Mouse (Mus musculus) heart, embryonic 11.5 days (tissue): ENCODE data around the gene Radil. TPM values are rescaled to one million over a fixed set of nuclear protein-coding genes. Genes with fewer than 3 reads are reported as not detected.
A peak's percentile ranks its signal among the peaks of the same experiment; 100 is the strongest.

ENCODE experiments used
- ATAC-seq: fragments of 200-750 bp; cut with Nextera tagmentation; replicated peaks from 2 replicates; pipeline ENCODE4 v1.8.0; 2017; ENCODE audit warnings: moderate library complexity; ENCODE audit not compliant: insufficient number of reproducible peaks, low FRiP score, low TSS enrichment
- H3K27ac ChIP-seq: fragments of 300-500 bp; sonication (generic); 2 replicates; pipeline ENCODE4 v1.5.1; 2014; ENCODE audit warnings: mild to moderate bottlenecking, low read depth, low read length
- H3K27me3 ChIP-seq: fragments of 300-500 bp; sonication (generic); 2 replicates; pipeline ENCODE4 v1.6.1; 2014; ENCODE audit warnings: mild to moderate bottlenecking, low read length, mixed read lengths; ENCODE audit not compliant: control insufficient read depth, insufficient read depth
- H3K36me3 ChIP-seq: fragments of 300-500 bp; sonication (generic); 2 replicates; pipeline ENCODE4 v1.6.1; 2014; ENCODE audit warnings: mild to moderate bottlenecking, low read length, moderate library complexity, mixed read lengths; ENCODE audit not compliant: control insufficient read depth, insufficient read depth
- H3K4me1 ChIP-seq: fragments of 300-500 bp; sonication (generic); 2 replicates; pipeline ENCODE4 v1.6.1; 2014; ENCODE audit warnings: low read length; ENCODE audit not compliant: control insufficient read depth, insufficient read depth
- H3K4me2 ChIP-seq: fragments of 300-500 bp; sonication (generic); 2 replicates; pipeline ENCODE4 v1.6.1; 2014; ENCODE audit warnings: mild to moderate bottlenecking, moderate library complexity
- H3K4me3 ChIP-seq: fragments of 300-500 bp; sonication (generic); 2 replicates; pipeline ENCODE4 v1.5.1; 2014; ENCODE audit warnings: low read depth, low read length
- H3K9ac ChIP-seq: fragments of 300-500 bp; sonication (generic); 2 replicates; pipeline ENCODE4 v1.6.1; 2014; ENCODE audit warnings: mild to moderate bottlenecking, low read depth, low read length, moderate library complexity
- H3K9me3 ChIP-seq: fragments of 300-500 bp; sonication (generic); replicated peaks from 2 replicates; pipeline ENCODE4 v1.6.1; 2016; ENCODE audit warnings: low read length; ENCODE audit not compliant: control insufficient read depth
- WGBS: fragments of 180-500 bp; shearing (Covaris S2); extraction: QIAGEN DNeasy Blood & Tissue Kit; methylation state at CpG from one replicate; pipeline ENCODE4 v1.1.7; 2014; ENCODE audit not compliant: insufficient replicate concordance; 5-methylcytosine and 5-hydroxymethylcytosine counted together
- polyA plus RNA-seq: library from polyadenylated mRNA; unstranded; fragments of >200 nt; fragmentation: Nextera tagmentation; extraction: Ambion mirVana; gene quantifications from 2 replicates; pipeline ENCODE4 v1.2.1, GENCODE M21; 2014

Radil gene
- polyA plus RNA-seq, 1 experiment from 2014 or later: 10.0 TPM

DNA sequence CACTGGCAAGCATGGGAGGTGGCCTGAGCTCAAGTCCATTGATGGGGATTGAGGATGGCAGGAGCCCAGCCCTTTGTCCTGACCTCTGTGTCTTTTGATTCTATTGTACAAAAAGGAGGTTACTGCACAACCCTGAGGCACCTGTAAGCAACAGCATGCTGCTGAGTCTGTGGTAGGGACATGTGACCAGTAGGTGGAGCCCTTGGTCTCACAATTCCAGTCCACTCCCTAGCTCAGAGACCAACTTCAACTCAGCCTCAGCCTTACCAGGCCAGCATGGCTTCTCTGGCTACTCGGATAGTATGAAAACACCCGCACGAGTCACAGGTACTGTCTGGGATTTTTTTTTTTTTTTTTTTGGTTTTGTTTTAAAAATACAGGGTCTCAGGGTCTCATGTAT is 48.5 kb downstream of the Radil start:
- peaks cover 2% of the 10 kb centered on the region; the same call in 1 of the 2 replicates for H3K4me1 ChIP-seq
- no peaks in the 10 kb centered on the region for H3K9me3 ChIP-seq
- WGBS: 2% methylated on average over 3 of the region's 3 CpGs
- H3K36me3 ChIP-seq: no peaks in the 10 kb centered on the region
- no peaks in the 10 kb centered on the region; the same call in none of the 2 replicates for H3K27me3 ChIP-seq
- H3K4me2 ChIP-seq: no peak overlapping the region
- peak; percentile 76 for ATAC-seq
- H3K27ac ChIP-seq: no peak overlapping the region
- no peak overlapping the region for H3K9ac ChIP-seq
- no peak overlapping the region for H3K4me3 ChIP-seq

GRCm38 (mm10) chr5:142500918-142501317 is 50.0 kb downstream of the Radil start:
- H3K9me3 ChIP-seq: no peaks in the 10 kb centered on the region
- no peak overlapping the region for H3K9ac ChIP-seq
- 78% methylated on average over 10 of the region's 10 CpGs for WGBS
- H3K4me1 ChIP-seq: peaks cover 2% of the 10 kb centered on the region; the same call in 1 of the 2 replicates
- ATAC-seq: no peak
- H3K27me3 ChIP-seq: no peaks in the 10 kb centered on the region; the same call in none of the 2 replicates
- no peak overlapping the region for H3K27ac ChIP-seq
- H3K4me2 ChIP-seq: no peak overlapping the region
- no peak overlapping the region for H3K4me3 ChIP-seq
- no peaks in the 10 kb centered on the region for H3K36me3 ChIP-seq

- whole genome bisulfite sequencing: 46% methylated on average over 3 of the region's 3 CpGs
These were observed 51.9 kb downstream of the Radil start for GRCm38 (mm10) chr5:142498964-142499363.

GRCm38 (mm10) chr5:142495321-142496096 is 55.4 kb downstream of the Radil start:
- Histone ChIP-seq H3K4me1 (peaks cover 11% of the 10 kb centered on the region), H3K9ac (peak overlapping the region; percentile 8; the same call in 1 of the 2 replicates), H3K9me3 (no peaks in the 10 kb centered on the region), H3K4me3 (no peak overlapping the region), H3K4me2 (no peak overlapping the region), H3K27me3 (no peaks in the 10 kb centered on the region; the same call in 1 of the 2 replicates), H3K36me3 (no peaks in the 10 kb centered on the region), H3K27ac (peak overlapping the region; percentile 43; the same call in 1 of the 2 replicates)
- 45% methylated on average over 14 of the region's 14 CpGs for WGBS
- no peak for ATAC-seq

More at GRCm38 (mm10) chr5:142498964-142499363, 51.9 kb downstream of the Radil start:
- no peaks in the 10 kb centered on the region; the same call in none of the 2 replicates for H3K27me3 ChIP-seq
- no peak overlapping the region for H3K9ac ChIP-seq
- ATAC-seq: no peak
- no peak overlapping the region for H3K27ac ChIP-seq
- peaks cover 14% of the 10 kb centered on the region for H3K4me1 ChIP-seq
- H3K9me3 ChIP-seq: no peaks in the 10 kb centered on the region
- H3K4me3 ChIP-seq: no peak overlapping the region
- no peak overlapping the region for H3K4me2 ChIP-seq
- no peaks in the 10 kb centered on the region for H3K36me3 ChIP-seq

DNA sequence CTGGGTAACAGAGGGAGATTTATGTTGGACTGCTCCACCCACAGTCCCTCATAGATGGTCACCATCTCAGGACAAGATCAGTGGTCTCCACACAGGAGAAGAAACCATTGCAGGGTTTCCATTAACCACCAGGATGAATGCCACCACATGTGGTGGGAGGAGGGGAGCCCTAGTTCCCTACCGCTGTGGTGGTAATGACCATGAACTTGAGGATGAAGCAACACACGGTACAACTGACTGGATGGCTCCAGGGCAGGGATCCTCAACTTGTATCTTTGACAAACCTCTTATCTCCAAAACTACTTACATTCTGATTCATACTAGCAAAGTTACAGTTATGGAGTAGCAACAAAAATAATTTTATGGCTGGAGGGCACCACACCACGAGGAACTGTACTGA is 57.6 kb downstream of the Radil start:
- Histone ChIP-seq H3K27me3 (no peaks in the 10 kb centered on the region; the same call in 1 of the 2 replicates), H3K4me1 (peaks cover 11% of the 10 kb centered on the region), H3K4me2 (no peak overlapping the region), H3K27ac (no peak overlapping the region), H3K9me3 (no peaks in the 10 kb centered on the region), H3K9ac (no peak overlapping the region), H3K4me3 (no peak overlapping the region), H3K36me3 (no peaks in the 10 kb centered on the region)
- no peak for ATAC-seq
- WGBS: 80% methylated on average over 3 of the region's 3 CpGs

DNA sequence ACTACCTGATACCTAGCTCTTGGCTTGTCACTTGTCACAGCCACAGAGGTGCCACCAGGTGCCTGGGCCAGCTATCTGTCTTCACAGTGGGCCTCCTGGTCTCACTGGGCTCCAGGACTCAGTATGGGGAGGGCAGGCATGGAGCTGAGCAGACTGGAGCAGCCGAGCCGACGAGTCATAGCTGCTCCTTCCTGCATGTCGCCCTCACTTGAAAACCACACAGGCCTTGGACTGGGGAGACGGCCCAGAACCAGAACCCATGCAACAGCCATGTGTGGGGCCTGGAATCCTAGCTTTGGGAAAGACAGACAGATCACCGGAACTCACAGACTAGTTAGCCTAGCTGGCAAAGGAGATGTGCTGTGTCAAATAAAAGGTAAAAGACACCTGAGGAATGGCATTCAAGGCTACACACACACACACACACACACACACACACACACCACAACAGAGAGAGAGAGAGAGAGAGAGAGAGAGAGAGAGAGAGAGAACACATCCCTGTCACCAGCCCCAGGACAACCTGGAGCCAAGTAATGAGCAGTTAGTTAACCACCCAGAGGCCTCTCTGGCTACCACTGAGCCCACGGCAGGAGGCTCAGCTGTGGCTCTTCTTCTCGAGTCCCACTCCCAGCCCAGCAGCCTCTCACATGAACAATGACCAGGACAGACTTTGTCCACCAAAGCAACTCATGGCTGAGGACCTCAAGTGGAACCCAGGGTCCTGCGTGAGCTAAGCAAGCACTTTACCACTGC is 60.8 kb downstream of the Radil start:
- Histone ChIP-seq H3K4me3 (no peak overlapping the region), H3K9ac (no peak overlapping the region), H3K36me3 (no peaks in the 10 kb centered on the region), H3K4me1 (peaks cover 6% of the 10 kb centered on the region), H3K27ac (no peak overlapping the region), H3K27me3 (no peaks in the 10 kb centered on the region), H3K4me2 (no peak overlapping the region), H3K9me3 (no peaks in the 10 kb centered on the region)
- no peak for ATAC-seq
- 64% methylated on average over 9 of the region's 9 CpGs for WGBS

GRCm38 (mm10) chr5:142486654-142487053 is 64.2 kb downstream of the Radil start:
- H3K9ac ChIP-seq: no peak overlapping the region
- no peak for ATAC-seq
- H3K36me3 ChIP-seq: no peaks in the 10 kb centered on the region
- no peaks in the 10 kb centered on the region for H3K4me1 ChIP-seq
- WGBS: 68% methylated on average over 9 of the region's 9 CpGs
- H3K9me3 ChIP-seq: no peaks in the 10 kb centered on the region
- no peak overlapping the region for H3K4me3 ChIP-seq
- H3K27ac ChIP-seq: no peak overlapping the region
- no peak overlapping the region for H3K4me2 ChIP-seq
- H3K27me3 ChIP-seq: no peaks in the 10 kb centered on the region

DNA sequence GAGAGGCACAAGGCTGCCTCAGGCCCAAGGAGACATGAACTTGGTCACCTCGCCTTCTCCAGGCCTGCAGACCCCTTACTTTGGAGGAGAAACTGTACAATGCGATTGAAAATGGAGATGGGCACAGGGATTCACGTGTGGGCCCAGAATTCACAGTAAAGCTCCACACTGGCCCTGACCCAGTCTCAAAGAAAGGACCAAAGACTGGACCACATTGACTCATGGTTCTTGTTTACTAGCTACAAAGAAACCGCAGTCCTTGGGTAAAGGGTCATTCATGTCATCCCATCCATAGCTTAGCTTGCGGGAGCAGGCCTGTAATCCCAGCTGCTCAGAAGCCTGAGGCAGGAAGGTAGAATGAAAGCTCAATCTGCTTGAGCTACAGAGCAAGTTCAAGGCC is 67.3 kb downstream of the Radil start:
- ATAC-seq: no peak
- H3K27me3 ChIP-seq: no peaks in the 10 kb centered on the region
- H3K9me3 ChIP-seq: no peaks in the 10 kb centered on the region
- H3K36me3 ChIP-seq: no peaks in the 10 kb centered on the region
- WGBS: 87% methylated on average over 5 of the region's 5 CpGs
- no peak overlapping the region for H3K27ac ChIP-seq
- no peak overlapping the region for H3K4me3 ChIP-seq
- H3K4me2 ChIP-seq: no peak overlapping the region
- no peaks in the 10 kb centered on the region for H3K4me1 ChIP-seq
- H3K9ac ChIP-seq: no peak overlapping the region
